Mouse (Mus musculus) gastrocnemius, postnatal 4 days (tissue): ENCODE results near the gene Serpinf1. TPM values are rescaled to one million over a fixed set of nuclear protein-coding genes. Genes with fewer than 3 reads are reported as not detected.
A peak's percentile ranks its signal among the peaks of the same experiment; 100 is the strongest.

Experiments
- DNase-seq, 2 experiments: peaks; one replicate each; pipeline ENCODE4 v3.0.0; 2021 to 2022; ENCODE audit warnings: low spot score in 2 of 2, mixed read lengths in 2 of 2
- microRNA-seq: library from miRNA; unstranded; fragments of <30 nt; microRNA quantifications from one replicate; pipeline ENCODE4 v1.2.0, GENCODE M21; 2021
- total RNA-seq, 2 experiments: library from RNA; stranded (reverse); gene quantifications; 2 replicates each; pipeline ENCODE4 v1.2.3; 2021

Serpinf1 gene
- total RNA-seq, 2 experiments from 2014 or later, result 130 to 141 TPM

DNA sequence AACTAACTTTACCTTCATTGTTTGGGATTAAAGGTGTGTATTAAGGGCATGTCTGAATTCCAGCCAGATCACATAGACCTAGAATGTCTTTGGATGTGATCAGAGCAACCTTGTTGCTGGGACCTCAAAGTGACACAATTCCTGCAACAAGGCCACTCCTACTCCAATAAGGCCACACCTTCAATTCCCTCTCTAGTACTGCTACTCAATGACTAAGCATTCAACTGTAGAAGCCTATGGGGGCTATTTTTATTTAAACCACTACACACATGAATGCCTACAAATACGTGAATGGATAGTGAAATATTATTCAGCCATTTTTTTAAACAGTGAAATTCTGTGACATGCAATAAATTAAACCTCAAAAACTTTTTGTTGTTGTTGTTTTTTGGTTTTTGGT lies 45.4 kb downstream of the Serpinf1 start:
- no peak for DNase-seq

Small RNA genes within 50 kb of the gene (microRNA-seq; reads per million reads assigned to microRNA genes)
- gene Mir22, result 13,062 reads per million, percentile 95 among the genes with 10 or more reads in this experiment

Other genes with a start within 250 kb of the Serpinf1 start
- 1 to 10 TPM; 6.6 to 6.8 TPM for gene Ovca2, start 243.9 kb downstream of the Serpinf1 start, total RNA-seq
- gene Dph1, start 231.5 kb downstream of the Serpinf1 start, total RNA-seq, result 10 to 100 TPM in 1 of 2 experiments, 1 to 10 TPM in 1; 10.0 to 11.4 TPM
- gene Rtn4rl1, start 228.9 kb downstream of the Serpinf1 start, total RNA-seq, result 1 to 10 TPM; 4.2 to 5.0 TPM
- gene Rpa1, start 74.4 kb downstream of the Serpinf1 start, total RNA-seq, result 10 to 100 TPM; 65.9 to 66.9 TPM
- 10 to 100 TPM in 1 of 2 experiments, 1 to 10 TPM in 1; 8.5 to 11.2 TPM for gene Smyd4, start 74.3 kb downstream of the Serpinf1 start, total RNA-seq
- gene Serpinf2, start 16.9 kb upstream of the Serpinf1 start, total RNA-seq, result 1 to 10 TPM in 1 of 2 experiments, under 1 TPM in 1; 0.32 to 2.7 TPM
- gene Wdr81, start 32.0 kb upstream of the Serpinf1 start, total RNA-seq, result 10 to 100 TPM in 1 of 2 experiments, 1 to 10 TPM in 1; 9.3 to 10.4 TPM
- gene Tlcd2, start 39.0 kb upstream of the Serpinf1 start, total RNA-seq, result 10 to 100 TPM in 1 of 2 experiments, 1 to 10 TPM in 1; 9.6 to 12.6 TPM
- 10 to 100 TPM; 97.2 TPM for gene Prpf8, start 64.1 kb upstream of the Serpinf1 start, total RNA-seq
- 10 to 100 TPM; 16.4 to 24.5 TPM for gene Rilp, start 87.4 kb upstream of the Serpinf1 start, total RNA-seq
- 1 to 10 TPM; 7.5 to 9.0 TPM for gene Scarf1, start 90.8 kb upstream of the Serpinf1 start, total RNA-seq
- gene Slc43a2, start 109.0 kb upstream of the Serpinf1 start, total RNA-seq, result 10 to 100 TPM; 22.2 to 25.0 TPM
- gene Pitpna, start 165.4 kb upstream of the Serpinf1 start, total RNA-seq, result 100 to 1,000 TPM; 106 to 117 TPM
- gene Inpp5k, start 208.3 kb upstream of the Serpinf1 start, total RNA-seq, result 10 to 100 TPM; 26.7 to 28.4 TPM
- gene Myo1c, start 227.8 kb upstream of the Serpinf1 start, total RNA-seq, result 10 to 100 TPM; 87.9 to 88.1 TPM